Mouse (Mus musculus): Measurements from ENCODE around the gene Plxdc1. TPM values are rescaled to one million over a fixed set of nuclear protein-coding genes. Genes with fewer than 3 reads are reported as not detected.

Gene Plxdc1
- polyA plus RNA-seq, 1 experiment from 2014 or later, result 0.40 TPM

GRCm38 (mm10) chr11:98019883-98020610, 33.8 kb upstream of the Plxdc1 start:
- 55% methylated on average over 8 of the region's 8 CpGs for WGBS
- H3K27ac ChIP-seq (replicated peaks), result no peak overlapping the region

GRCm38 (mm10) chr11:98018858-98019641, 32.8 kb upstream of the Plxdc1 start:
- DNase-seq (ENCODE audit: low spot score) (peak; percentile 73), ATAC-seq (ENCODE audit: low FRiP score, low TSS enrichment) (peak; percentile 32; the same call in 1 of the 2 replicates)
- no peaks in the 10 kb centered on the region for H3K36me3 ChIP-seq (ENCODE audit: control insufficient read depth, insufficient read depth, low read length)
- no peaks in the 10 kb centered on the region for H3K4me1 ChIP-seq (replicated peaks; ENCODE audit: control insufficient read depth, insufficient read depth)
- H3K9ac ChIP-seq (ENCODE audit: low read length), result no peak overlapping the region
- WGBS, result 42% methylated on average over 10 of the region's 10 CpGs
- H3K4me2 ChIP-seq (replicated peaks; ENCODE audit: low read depth), result no peak overlapping the region
- peak; percentile 74 for TF ChIP-seq CTCF (IDR thresholded peaks at IDR 0.05; ENCODE audit: low read depth)
- TF ChIP-seq EP300 (optimal IDR thresholded peaks at IDR 0.05), result no peak
- no peak overlapping the region for H3K4me3 ChIP-seq (ENCODE audit: low read depth, low read length)
- H3K27ac ChIP-seq (replicated peaks), result no peak overlapping the region
- no peaks in the 10 kb centered on the region for H3K9me3 ChIP-seq (ENCODE audit: control insufficient read depth, low read length)
- no peaks in the 10 kb centered on the region for H3K27me3 ChIP-seq (ENCODE audit: control insufficient read depth, insufficient read depth, low read length)

More at GRCm38 (mm10) chr11:98019883-98020610, 33.8 kb upstream of the Plxdc1 start:
- Histone ChIP-seq H3K4me3 (ENCODE audit: low read depth, low read length) (no peak overlapping the region), H3K9me3 (ENCODE audit: control insufficient read depth, low read length) (no peaks in the 10 kb centered on the region), H3K36me3 (ENCODE audit: control insufficient read depth, insufficient read depth, low read length) (no peaks in the 10 kb centered on the region), H3K4me2 (replicated peaks; ENCODE audit: low read depth) (no peak overlapping the region), H3K9ac (ENCODE audit: low read length) (no peak overlapping the region), H3K4me1 (replicated peaks; ENCODE audit: control insufficient read depth, insufficient read depth) (no peaks in the 10 kb centered on the region), H3K27me3 (ENCODE audit: control insufficient read depth, insufficient read depth, low read length) (no peaks in the 10 kb centered on the region)
- DNase-seq (ENCODE audit: low spot score) (no peak), ATAC-seq (ENCODE audit: low FRiP score, low TSS enrichment) (no peak)
- TF ChIP-seq CTCF (IDR thresholded peaks at IDR 0.05; ENCODE audit: low read depth) (no peak), EP300 (optimal IDR thresholded peaks at IDR 0.05) (no peak)

- Histone ChIP-seq H3K4me2 (replicated peaks; ENCODE audit: low read depth) (no peak overlapping the region), H3K4me3 (ENCODE audit: low read depth, low read length) (no peak overlapping the region), H3K27me3 (ENCODE audit: control insufficient read depth, insufficient read depth, low read length) (no peaks in the 10 kb centered on the region), H3K36me3 (ENCODE audit: control insufficient read depth, insufficient read depth, low read length) (no peaks in the 10 kb centered on the region), H3K27ac (replicated peaks) (no peak overlapping the region), H3K4me1 (replicated peaks; ENCODE audit: control insufficient read depth, insufficient read depth) (no peaks in the 10 kb centered on the region), H3K9ac (ENCODE audit: low read length) (no peak overlapping the region), H3K9me3 (ENCODE audit: control insufficient read depth, low read length) (no peaks in the 10 kb centered on the region)
- 78% methylated on average over 6 of the region's 6 CpGs for WGBS
- TF ChIP-seq EP300 (optimal IDR thresholded peaks at IDR 0.05) (no peak), CTCF (IDR thresholded peaks at IDR 0.05; ENCODE audit: low read depth) (no peak)
- no peak for DNase-seq (ENCODE audit: low spot score)
- ATAC-seq (ENCODE audit: low FRiP score, low TSS enrichment), result no peak
These were observed 32.0 kb upstream of the Plxdc1 start for GRCm38 (mm10) chr11:98018222-98018621.

DNA sequence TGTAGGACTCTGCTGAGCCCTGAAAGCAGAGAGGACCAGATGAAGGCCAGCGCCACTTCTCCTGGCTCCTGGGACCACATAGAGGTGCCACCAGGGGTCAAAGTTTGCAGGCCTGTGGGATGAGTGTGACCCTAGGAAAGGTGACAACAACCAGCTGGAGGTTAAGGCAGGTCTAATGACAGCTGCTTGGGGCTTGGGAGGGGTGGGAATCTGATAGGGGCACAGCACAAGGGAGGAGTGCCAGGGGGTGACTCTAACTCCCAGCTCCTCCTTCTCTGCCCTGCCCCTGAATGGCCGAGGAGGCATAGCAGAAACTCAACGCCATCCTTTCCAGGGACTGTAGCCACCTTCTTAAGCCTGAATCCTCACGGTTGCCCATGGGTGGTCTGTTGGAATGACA, 30.6 kb upstream of the Plxdc1 start:
- Histone ChIP-seq H3K4me2 (replicated peaks; ENCODE audit: low read depth) (no peak overlapping the region), H3K27me3 (ENCODE audit: control insufficient read depth, insufficient read depth, low read length) (no peaks in the 10 kb centered on the region), H3K4me3 (ENCODE audit: low read depth, low read length) (no peak overlapping the region), H3K4me1 (replicated peaks; ENCODE audit: control insufficient read depth, insufficient read depth) (no peaks in the 10 kb centered on the region), H3K27ac (replicated peaks) (no peak overlapping the region), H3K9me3 (ENCODE audit: control insufficient read depth, low read length) (no peaks in the 10 kb centered on the region), H3K9ac (ENCODE audit: low read length) (no peak overlapping the region), H3K36me3 (ENCODE audit: control insufficient read depth, insufficient read depth, low read length) (no peaks in the 10 kb centered on the region)
- 78% methylated on average over 4 of the region's 4 CpGs for WGBS
- DNase-seq (ENCODE audit: low spot score) (no peak), ATAC-seq (ENCODE audit: low FRiP score, low TSS enrichment) (no peak)
- TF ChIP-seq CTCF (IDR thresholded peaks at IDR 0.05; ENCODE audit: low read depth) (no peak), EP300 (optimal IDR thresholded peaks at IDR 0.05) (no peak)

DNA sequence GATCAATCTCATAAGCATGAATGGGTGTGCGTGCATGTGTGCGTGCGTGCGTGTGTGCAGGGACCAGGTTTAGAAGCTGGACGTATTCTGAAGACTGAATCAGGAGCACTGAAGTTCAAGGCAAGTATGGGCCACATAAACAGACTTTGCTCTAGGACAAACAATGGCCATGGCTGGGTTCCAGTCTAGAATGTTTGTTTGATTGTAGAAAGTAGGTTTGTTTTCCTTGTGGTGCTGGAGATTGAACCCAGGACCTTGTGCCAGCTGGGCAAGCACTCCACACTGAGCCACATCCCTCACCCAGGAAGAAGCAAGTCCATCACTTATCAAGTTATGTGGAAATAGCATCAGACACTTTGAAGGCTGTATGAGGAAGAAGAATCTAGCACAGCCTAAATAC, 29.9 kb upstream of the Plxdc1 start:
- no peaks in the 10 kb centered on the region for H3K27me3 ChIP-seq (ENCODE audit: control insufficient read depth, insufficient read depth, low read length)

GRCm38 (mm10) chr11:98012831-98013230, 26.6 kb upstream of the Plxdc1 start:
- ATAC-seq (ENCODE audit: low FRiP score, low TSS enrichment), result no peak
- no peak overlapping the region for H3K4me2 ChIP-seq (replicated peaks; ENCODE audit: low read depth)
- no peak overlapping the region for H3K27ac ChIP-seq (replicated peaks)
- no peaks in the 10 kb centered on the region for H3K36me3 ChIP-seq (ENCODE audit: control insufficient read depth, insufficient read depth, low read length)
- H3K4me1 ChIP-seq (replicated peaks; ENCODE audit: control insufficient read depth, insufficient read depth), result no peaks in the 10 kb centered on the region
- H3K9me3 ChIP-seq (ENCODE audit: control insufficient read depth, low read length), result no peaks in the 10 kb centered on the region
- 68% methylated on average over 10 of the region's 10 CpGs for WGBS
- H3K9ac ChIP-seq (ENCODE audit: low read length), result no peak overlapping the region
- no peak for DNase-seq (ENCODE audit: low spot score)
- no peak overlapping the region for H3K4me3 ChIP-seq (ENCODE audit: low read depth, low read length)
- no peak for TF ChIP-seq EP300 (optimal IDR thresholded peaks at IDR 0.05)
- TF ChIP-seq CTCF (IDR thresholded peaks at IDR 0.05; ENCODE audit: low read depth), result no peak
- H3K27me3 ChIP-seq (ENCODE audit: control insufficient read depth, insufficient read depth, low read length), result no peaks in the 10 kb centered on the region

More for the DNA sequence above, 29.9 kb upstream of the Plxdc1 start:
- ATAC-seq (ENCODE audit: low FRiP score, low TSS enrichment) (no peak), DNase-seq (ENCODE audit: low spot score) (no peak)
- H3K4me3 ChIP-seq (ENCODE audit: low read depth, low read length), result no peak overlapping the region
- H3K4me2 ChIP-seq (replicated peaks; ENCODE audit: low read depth), result no peak overlapping the region
- H3K9ac ChIP-seq (ENCODE audit: low read length), result no peak overlapping the region
- TF ChIP-seq EP300 (optimal IDR thresholded peaks at IDR 0.05) (no peak), CTCF (IDR thresholded peaks at IDR 0.05; ENCODE audit: low read depth) (no peak)
- H3K36me3 ChIP-seq (ENCODE audit: control insufficient read depth, insufficient read depth, low read length), result no peaks in the 10 kb centered on the region
- H3K4me1 ChIP-seq (replicated peaks; ENCODE audit: control insufficient read depth, insufficient read depth), result no peaks in the 10 kb centered on the region
- 57% methylated on average over 5 of the region's 5 CpGs for WGBS
- H3K27ac ChIP-seq (replicated peaks), result no peak overlapping the region
- H3K9me3 ChIP-seq (ENCODE audit: control insufficient read depth, low read length), result no peaks in the 10 kb centered on the region

Data from stomach, postnatal 0 days (tissue).